Mouse (Mus musculus) liver, embryonic 11.5 days (tissue): ENCODE measurements at regions not wholly inside any gene's neighbourhood (a gene's known extent, or its start where the extent isn't known, plus 50 kb on each side); places are given as distances from the start of the nearest gene placed in this dataset.
A peak's percentile ranks its signal among the peaks of the same experiment; 100 is the strongest.

Experiments used
- ATAC-seq: fragments of 200-750 bp; cut with Nextera tagmentation; replicated peaks from 2 replicates; pipeline ENCODE4 v1.8.0; 2017; ENCODE audit warnings: moderate number of reproducible peaks, mild to moderate bottlenecking, moderate TSS enrichment, moderate library complexity; ENCODE audit not compliant: low FRiP score
- DNase-seq: peaks from one replicate; pipeline ENCODE4 v3.0.0-alpha.2; 2017; ENCODE audit warnings: low spot score
- H3K27ac ChIP-seq: fragments of 300-500 bp; sonication (generic); 2 replicates; pipeline ENCODE4 v1.5.1; 2014; ENCODE audit warnings: mild to moderate bottlenecking, low read depth, low read length, control low read depth
- H3K27me3 ChIP-seq: fragments of 300-500 bp; sonication (generic); replicated peaks from 2 replicates; pipeline ENCODE4 v1.6.1; 2014; ENCODE audit warnings: low read length, mixed read lengths; ENCODE audit not compliant: control insufficient read depth, insufficient read depth
- H3K36me3 ChIP-seq: fragments of 300-500 bp; sonication (generic); 2 replicates; pipeline ENCODE4 v1.6.1; 2014; ENCODE audit warnings: mild to moderate bottlenecking, low read length, moderate library complexity, mixed read lengths; ENCODE audit not compliant: control insufficient read depth, insufficient read depth
- H3K4me1 ChIP-seq: fragments of 300-500 bp; sonication (generic); replicated peaks from 2 replicates; pipeline ENCODE4 v1.6.1; 2014; ENCODE audit warnings: low read length, mixed read lengths; ENCODE audit not compliant: control insufficient read depth, insufficient read depth
- H3K4me2 ChIP-seq: fragments of 300-500 bp; sonication (generic); 2 replicates; pipeline ENCODE4 v1.6.1; 2014; ENCODE audit warnings: mild to moderate bottlenecking, control low read depth, moderate library complexity
- H3K4me3 ChIP-seq: fragments of 300-500 bp; sonication (generic); 2 replicates; pipeline ENCODE4 v1.5.1; 2014; ENCODE audit warnings: low read depth, low read length, control low read depth
- H3K9ac ChIP-seq: fragments of 300-500 bp; sonication (generic); 2 replicates; pipeline ENCODE4 v1.6.1; 2014; ENCODE audit warnings: low read depth, low read length, control low read depth
- H3K9me3 ChIP-seq: fragments of 300-500 bp; sonication (generic); 2 replicates; pipeline ENCODE4 v1.6.1; 2016; ENCODE audit warnings: low read length, inconsistent platforms, mixed read lengths; ENCODE audit not compliant: control insufficient read depth
- WGBS: fragments of 180-500 bp; shearing (Covaris S2); extraction: QIAGEN DNeasy Blood & Tissue Kit; methylation state at CpG from one replicate; pipeline ENCODE4 v1.1.7; 2014; 5-methylcytosine and 5-hydroxymethylcytosine counted together

- Histone ChIP-seq H3K27ac (no peak overlapping the region), H3K36me3 (no peaks in the 10 kb centered on the region), H3K4me1 (no peaks in the 10 kb centered on the region), H3K27me3 (no peaks in the 10 kb centered on the region), H3K4me3 (no peak overlapping the region), H3K9me3 (no peaks in the 10 kb centered on the region), H3K9ac (no peak overlapping the region), H3K4me2 (no peak overlapping the region)
- ATAC-seq: no peak
- WGBS: 61% methylated on average over 5 of the region's 5 CpGs
- DNase-seq: no peak
These were observed 80.5 kb upstream of the Card11 start for GRCm38 (mm10) chr5:141080896-141081295.

- Histone ChIP-seq H3K4me3 (no peak overlapping the region), H3K9me3 (no peaks in the 10 kb centered on the region), H3K36me3 (no peaks in the 10 kb centered on the region), H3K27me3 (no peaks in the 10 kb centered on the region), H3K4me1 (no peaks in the 10 kb centered on the region), H3K9ac (no peak overlapping the region), H3K27ac (no peak overlapping the region), H3K4me2 (no peak overlapping the region)
- DNase-seq (no peak), ATAC-seq (no peak)
- 71% methylated on average over 14 of the region's 14 CpGs for WGBS
These were observed 83.8 kb upstream of the Card11 start for GRCm38 (mm10) chr5:141084056-141084730.

- DNase-seq (no peak), ATAC-seq (peak; percentile 26; the same call in 1 of the 2 replicates)
- H3K27ac ChIP-seq: no peak overlapping the region
These were observed 84.4 kb upstream of the Card11 start for GRCm38 (mm10) chr5:141084746-141085145.

GRCm38 (mm10) chr5:141091676-141092075 lies 91.3 kb upstream of the Card11 start:
- Histone ChIP-seq H3K36me3 (no peaks in the 10 kb centered on the region), H3K4me1 (no peaks in the 10 kb centered on the region), H3K27me3 (no peaks in the 10 kb centered on the region), H3K4me2 (no peak overlapping the region), H3K4me3 (no peak overlapping the region), H3K27ac (no peak overlapping the region), H3K9me3 (no peaks in the 10 kb centered on the region), H3K9ac (no peak overlapping the region)
- ATAC-seq (no peak), DNase-seq (no peak)
- 78% methylated on average over 14 of the region's 14 CpGs for whole genome bisulfite sequencing

More at GRCm38 (mm10) chr5:141084746-141085145, 84.4 kb upstream of the Card11 start:
- Histone ChIP-seq H3K9ac (no peak overlapping the region), H3K4me1 (no peaks in the 10 kb centered on the region), H3K27me3 (no peaks in the 10 kb centered on the region), H3K9me3 (no peaks in the 10 kb centered on the region), H3K36me3 (no peaks in the 10 kb centered on the region), H3K4me2 (no peak overlapping the region), H3K4me3 (no peak overlapping the region)
- WGBS: 36% methylated on average over 6 of the region's 7 CpGs

- Histone ChIP-seq H3K4me2 (no peak overlapping the region), H3K27me3 (no peaks in the 10 kb centered on the region), H3K4me3 (no peak overlapping the region), H3K4me1 (no peaks in the 10 kb centered on the region), H3K9me3 (no peaks in the 10 kb centered on the region), H3K27ac (no peak overlapping the region), H3K9ac (no peak overlapping the region), H3K36me3 (no peaks in the 10 kb centered on the region)
- DNase-seq: no peak
- WGBS: 42% methylated on average over 4 of the region's 4 CpGs
- no peak for ATAC-seq
These were observed 93.3 kb upstream of the Card11 start for GRCm38 (mm10) chr5:141093641-141094040.

- Histone ChIP-seq H3K4me2 (no peak overlapping the region), H3K27ac (no peak overlapping the region), H3K36me3 (no peaks in the 10 kb centered on the region), H3K9me3 (no peaks in the 10 kb centered on the region), H3K4me1 (no peaks in the 10 kb centered on the region), H3K9ac (no peak overlapping the region), H3K4me3 (no peak overlapping the region), H3K27me3 (no peaks in the 10 kb centered on the region)
- DNase-seq (no peak), ATAC-seq (no peak)
- 41% methylated on average over 4 of the region's 4 CpGs for WGBS
These were observed 97.5 kb upstream of the Card11 start for GRCm38 (mm10) chr5:141097878-141098277.

GRCm38 (mm10) chr5:141111666-141112065 lies 111.3 kb upstream of the Card11 start:
- H3K9ac ChIP-seq: no peak overlapping the region
- ATAC-seq (no peak), DNase-seq (no peak)
- H3K36me3 ChIP-seq: no peaks in the 10 kb centered on the region
- no peak overlapping the region for H3K4me3 ChIP-seq
- no peaks in the 10 kb centered on the region for H3K4me1 ChIP-seq
- H3K27me3 ChIP-seq: no peaks in the 10 kb centered on the region
- no peak overlapping the region for H3K27ac ChIP-seq
- no peak overlapping the region for H3K4me2 ChIP-seq
- no peaks in the 10 kb centered on the region for H3K9me3 ChIP-seq
- WGBS: 86% methylated on average over 3 of the region's 3 CpGs

GRCm38 (mm10) chr5:141115273-141115904 lies 115.0 kb upstream of the Card11 start:
- Histone ChIP-seq H3K27me3 (no peaks in the 10 kb centered on the region), H3K4me1 (no peaks in the 10 kb centered on the region), H3K4me2 (no peak overlapping the region), H3K36me3 (no peaks in the 10 kb centered on the region), H3K9me3 (no peaks in the 10 kb centered on the region), H3K4me3 (no peak overlapping the region), H3K27ac (no peak overlapping the region), H3K9ac (no peak overlapping the region)
- DNase-seq (no peak), ATAC-seq (no peak)
- WGBS: 56% methylated on average over 4 of the region's 4 CpGs

GRCm38 (mm10) chr5:141115963-141116362 lies 115.6 kb upstream of the Card11 start:
- ATAC-seq: no peak
- Histone ChIP-seq H3K4me3 (no peak overlapping the region), H3K4me2 (no peak overlapping the region), H3K9ac (no peak overlapping the region), H3K27ac (no peak overlapping the region), H3K27me3 (no peaks in the 10 kb centered on the region), H3K4me1 (no peaks in the 10 kb centered on the region), H3K36me3 (no peaks in the 10 kb centered on the region), H3K9me3 (no peaks in the 10 kb centered on the region)
- WGBS: 78% methylated on average over 8 of the region's 8 CpGs
- DNase-seq: no peak
